Mouse (Mus musculus): ENCODE data around the gene Gm10037.

GRCm38 (mm10) chr13:67883966-67884365, 53.1 kb downstream of the Gm10037 start:
- TF ChIP-seq POLR2A (IDR thresholded peaks at IDR 0.05; ENCODE audit: insufficient read depth, low read depth, low read length) (no peak), CTCF (IDR thresholded peaks at IDR 0.05; ENCODE audit: insufficient read depth, low read depth, low read length) (no peak)

Measured in olfactory bulb, adult 2 months (tissue).